Mouse (Mus musculus) bone marrow, adult 2 months (tissue): ENCODE measurements around the gene Epn3. TPM values are rescaled to one million over a fixed set of nuclear protein-coding genes. Genes with fewer than 3 reads are reported as not detected.

ENCODE experiments used
- H3K27ac ChIP-seq: fragments of 200-500 bp; 2 replicates; pipeline ENCODE4 v1.5.1; 2012; ENCODE audit warnings: low read depth, mild to moderate bottlenecking, control low read depth, inconsistent platforms, low read length; ENCODE audit not compliant: control insufficient read depth, poor library complexity, insufficient read depth
- H3K4me1 ChIP-seq: fragments of 200-500 bp; 2 replicates; pipeline ENCODE4 v1.6.1; 2011; ENCODE audit warnings: low read length; ENCODE audit not compliant: control insufficient read depth, insufficient read depth
- H3K4me3 ChIP-seq: fragments of 200-500 bp; replicated peaks from 2 replicates; pipeline ENCODE3; 2011; ENCODE audit warnings: mild to moderate bottlenecking, low read depth, low read length, control low read depth; ENCODE audit not compliant: control insufficient read depth
- CTCF ChIP-seq: fragments of 200-500 bp; IDR thresholded peaks from 2 replicates; pipeline ENCODE4 v1.5.1; 2011; ENCODE audit warnings: low read length, control low read depth; ENCODE audit not compliant: control insufficient read depth, insufficient read depth
- POLR2A ChIP-seq: fragments of 200-500 bp; IDR thresholded peaks from 2 replicates; pipeline ENCODE4 v1.6.1; 2011; ENCODE audit warnings: low read depth, mild to moderate bottlenecking, control low read depth, low read length, borderline replicate concordance; ENCODE audit not compliant: control insufficient read depth
- WGBS: fragments of 180-500 bp; shearing (Covaris S2); methylation state at CpG from one replicate; pipeline ENCODE4 v1.1.7; 2018; 5-methylcytosine and 5-hydroxymethylcytosine counted together
- polyA plus RNA-seq: library from polyadenylated mRNA; stranded (reverse); fragments of >200 nt; gene quantifications from 2 replicates; pipeline ENCODE4 v1.2.4, GENCODE M21; 2011; ENCODE audit warnings: low replicate concordance; ENCODE audit not compliant: missing spikeins, insufficient read depth, insufficient read length

Epn3 gene
- polyA plus RNA-seq, 1 experiment = not detected

DNA sequence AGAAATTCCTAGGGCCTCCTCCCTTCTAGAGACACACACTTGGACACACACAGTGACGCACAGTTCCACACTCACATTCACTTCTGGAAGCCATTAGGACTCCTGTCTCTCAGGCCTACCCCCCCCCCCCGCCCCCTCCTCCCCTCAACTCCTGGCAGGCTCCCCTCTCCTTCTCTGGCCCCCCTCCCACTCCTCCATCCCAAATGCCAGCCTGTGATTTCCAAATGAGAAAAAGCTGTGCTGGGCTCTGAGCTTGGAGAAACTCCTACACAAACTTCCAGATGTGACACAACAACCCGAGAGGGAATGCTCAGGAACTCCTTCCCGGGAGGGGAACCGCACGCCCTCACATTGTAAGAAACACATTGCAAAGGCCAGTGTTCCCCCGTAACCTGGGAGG is 29.4 kb downstream of the Epn3 start:
- 74% methylated on average over 7 of the region's 7 CpGs for WGBS
- no peak overlapping the region for H3K4me3 ChIP-seq
- TF ChIP-seq CTCF (no peak), POLR2A (no peak)
- no peaks in the 10 kb centered on the region for H3K4me1 ChIP-seq
- H3K27ac ChIP-seq = no peak overlapping the region

DNA sequence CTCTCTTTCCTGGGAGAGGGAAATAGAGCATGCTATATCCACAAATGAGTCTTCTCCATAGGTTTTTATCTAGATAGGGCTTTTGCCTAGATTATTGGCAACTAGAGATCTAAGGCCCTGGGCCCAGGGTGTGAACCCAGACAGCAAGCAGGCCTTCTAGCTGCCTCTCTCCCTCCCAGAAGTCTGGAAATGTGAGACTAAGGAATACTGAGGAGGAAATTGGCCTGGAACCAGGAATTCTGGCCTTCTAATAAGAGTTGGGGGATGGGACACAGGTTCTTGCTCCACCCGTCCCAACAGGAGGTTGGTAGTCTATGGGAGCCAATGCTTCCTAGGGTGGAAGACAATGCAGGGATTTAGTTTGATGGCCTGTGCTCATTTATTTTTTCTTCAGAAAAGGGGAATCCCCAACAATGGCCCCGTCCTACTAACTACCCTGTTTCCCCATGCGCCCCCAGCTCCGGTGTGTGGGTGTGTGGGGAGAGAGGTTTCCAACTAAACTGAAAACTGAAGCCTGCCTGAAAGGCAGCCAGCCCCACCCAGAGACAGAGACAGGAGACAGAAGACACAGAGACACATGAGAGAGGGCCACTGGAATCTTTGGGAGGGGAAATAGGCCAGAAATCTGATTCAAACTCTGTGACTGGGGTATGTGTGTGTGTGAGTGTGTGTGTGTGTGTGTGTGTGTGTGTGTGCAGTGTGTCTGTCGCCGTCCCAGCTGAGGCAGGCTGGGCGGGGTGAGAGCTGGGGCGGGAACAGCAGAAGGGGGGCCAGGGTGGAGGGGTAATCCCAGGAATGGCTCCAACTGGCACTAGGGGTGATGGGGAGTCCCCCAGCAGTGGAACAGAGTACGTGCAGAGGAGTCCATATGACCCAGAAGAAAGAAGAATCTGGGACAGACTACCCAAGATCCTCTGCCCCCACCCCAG is 30.4 kb downstream of the Epn3 start:
- 53% methylated on average over 9 of the region's 9 CpGs for WGBS
- H3K27ac ChIP-seq = no peak overlapping the region
- TF ChIP-seq POLR2A (no peak), CTCF (no peak)
- no peak overlapping the region for H3K4me3 ChIP-seq
- no peaks in the 10 kb centered on the region for H3K4me1 ChIP-seq

DNA sequence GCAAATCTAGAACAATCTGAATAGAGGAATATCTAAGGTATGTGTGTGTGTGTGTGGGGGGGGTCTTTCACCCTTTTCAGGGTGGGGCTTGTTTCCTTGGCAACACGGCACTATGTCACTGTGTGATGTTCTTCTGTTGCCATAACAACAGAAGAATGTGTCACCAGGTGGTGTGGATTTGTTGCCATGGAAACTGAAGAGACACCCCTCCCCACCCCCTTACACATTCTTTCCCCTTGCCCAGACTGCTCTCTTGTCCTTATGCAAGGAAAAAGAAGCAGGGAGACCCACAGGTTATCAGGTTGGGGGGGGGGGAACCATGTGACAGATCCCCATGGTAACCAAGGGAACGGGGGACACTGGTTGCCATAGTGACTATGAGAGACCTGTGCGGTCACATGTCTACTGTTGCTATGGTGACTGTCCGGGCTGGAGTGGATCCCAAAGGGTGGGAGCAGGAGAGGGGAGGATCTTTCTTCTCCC is 31.2 kb downstream of the Epn3 start:
- no peak for TF ChIP-seq POLR2A
- TF ChIP-seq CTCF = no peak
- Histone ChIP-seq H3K4me1 (no peaks in the 10 kb centered on the region), H3K4me3 (no peak overlapping the region), H3K27ac (no peak overlapping the region)
- 68% methylated on average over 4 of the region's 4 CpGs for WGBS

DNA sequence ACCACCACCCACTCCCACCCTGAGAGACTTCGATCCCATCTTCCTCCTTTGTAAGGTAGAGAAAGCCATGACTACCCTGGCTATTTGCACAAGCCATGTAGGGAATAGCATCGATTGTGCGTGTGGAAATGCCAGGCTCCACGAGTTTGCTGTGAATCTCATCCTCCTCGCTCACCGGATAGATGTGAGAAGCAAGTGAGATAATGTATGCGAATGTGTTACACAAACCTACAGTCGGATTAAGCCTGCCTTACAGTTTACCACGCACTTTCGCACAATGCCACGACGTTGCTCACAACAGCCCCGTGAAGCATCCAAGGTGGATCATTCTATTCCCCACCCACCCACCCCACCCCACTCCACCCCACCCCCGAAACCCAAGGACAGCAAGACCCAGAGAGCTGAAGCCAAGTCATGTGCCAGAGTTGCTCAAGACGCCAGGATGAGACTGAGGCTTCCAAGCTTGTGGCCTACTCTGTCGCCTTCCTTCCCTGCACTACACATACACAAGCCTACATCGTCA is 33.4 kb downstream of the Epn3 start:
- no peak overlapping the region for H3K27ac ChIP-seq
- 74% methylated on average over 17 of the region's 17 CpGs for whole genome bisulfite sequencing
- no peak overlapping the region for H3K4me3 ChIP-seq
- TF ChIP-seq POLR2A (no peak), CTCF (no peak)
- H3K4me1 ChIP-seq = no peaks in the 10 kb centered on the region

DNA sequence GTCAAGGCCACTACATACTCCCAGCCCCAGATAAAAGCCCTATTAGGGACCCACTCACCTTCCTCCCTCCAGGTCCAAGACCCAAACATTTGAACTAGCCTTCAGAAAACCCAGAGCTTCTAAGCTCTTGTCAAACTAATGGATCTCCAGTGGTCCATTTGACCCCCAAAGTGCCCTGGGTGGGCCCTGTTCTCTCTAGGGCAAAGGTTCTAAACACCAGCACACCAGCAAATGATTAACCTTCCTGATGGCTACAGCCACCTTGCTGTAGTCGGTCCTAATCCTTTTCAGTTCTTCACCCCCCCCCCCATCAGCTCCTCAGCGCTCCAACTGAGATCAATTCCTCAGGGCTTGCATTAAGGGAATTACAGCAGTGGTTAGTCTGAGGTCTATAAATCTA is 35.6 kb downstream of the Epn3 start:
- H3K4me1 ChIP-seq = no peaks in the 10 kb centered on the region
- 77% methylated on average over 2 of the region's 2 CpGs for WGBS
- no peak overlapping the region for H3K4me3 ChIP-seq
- TF ChIP-seq CTCF (no peak), POLR2A (no peak)
- no peak overlapping the region for H3K27ac ChIP-seq

DNA sequence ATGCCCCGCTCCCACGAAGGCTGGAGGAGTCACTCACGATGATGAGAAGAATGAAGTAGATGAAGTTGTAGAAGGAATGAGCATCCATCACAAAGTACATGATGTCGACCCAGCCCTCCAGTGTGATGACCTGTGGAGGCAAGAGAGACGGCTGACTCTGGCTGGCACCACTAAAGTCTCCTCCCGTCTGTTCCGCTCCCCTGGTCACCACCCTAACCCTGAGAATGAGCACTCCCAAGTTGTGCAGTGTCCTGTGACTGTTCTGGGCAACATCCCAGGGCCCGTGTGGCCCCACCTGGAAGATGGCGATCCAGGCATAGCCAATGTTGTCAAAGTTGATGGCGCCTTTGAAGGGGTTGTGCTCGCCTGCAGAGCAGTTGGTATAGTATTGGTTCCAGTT is 37.9 kb downstream of the Epn3 start:
- H3K4me1 ChIP-seq = 0 out of 2 replicates have a peak, but pooled peaks cover under 1% of the 10 kb centered on the region
- WGBS = 85% methylated on average over 11 of the region's 11 CpGs
- no peak overlapping the region for H3K4me3 ChIP-seq
- TF ChIP-seq POLR2A (no peak), CTCF (no peak)
- no peak overlapping the region for H3K27ac ChIP-seq

DNA sequence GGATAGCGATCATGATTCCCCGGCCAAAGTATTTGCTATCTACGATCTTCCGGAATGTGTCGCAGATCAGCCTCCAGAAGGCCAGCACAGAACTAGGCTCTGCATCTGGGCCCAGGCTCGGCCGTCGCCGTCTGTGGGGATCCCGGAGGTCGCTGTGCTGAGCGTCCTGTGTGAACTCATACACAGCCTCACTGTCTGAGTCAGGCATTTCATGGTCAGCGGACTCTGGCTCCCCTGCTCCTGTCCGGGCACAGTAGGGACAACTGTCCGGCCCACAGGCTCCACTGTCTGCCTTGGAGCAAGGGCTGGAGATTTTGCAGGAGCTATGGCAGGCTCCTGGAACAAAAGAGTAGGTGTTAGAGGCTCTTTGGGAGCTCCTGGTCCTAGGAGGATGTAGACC is 42.8 kb downstream of the Epn3 start:
- no peak overlapping the region for H3K4me3 ChIP-seq
- WGBS = 91% methylated on average over 15 of the region's 15 CpGs
- 0 out of 2 replicates have a peak, but pooled peaks cover 3% of the 10 kb centered on the region for H3K4me1 ChIP-seq
- peak overlapping the region; percentile 58 for H3K27ac ChIP-seq
- TF ChIP-seq POLR2A = no peak
- TF ChIP-seq CTCF = no peak

DNA sequence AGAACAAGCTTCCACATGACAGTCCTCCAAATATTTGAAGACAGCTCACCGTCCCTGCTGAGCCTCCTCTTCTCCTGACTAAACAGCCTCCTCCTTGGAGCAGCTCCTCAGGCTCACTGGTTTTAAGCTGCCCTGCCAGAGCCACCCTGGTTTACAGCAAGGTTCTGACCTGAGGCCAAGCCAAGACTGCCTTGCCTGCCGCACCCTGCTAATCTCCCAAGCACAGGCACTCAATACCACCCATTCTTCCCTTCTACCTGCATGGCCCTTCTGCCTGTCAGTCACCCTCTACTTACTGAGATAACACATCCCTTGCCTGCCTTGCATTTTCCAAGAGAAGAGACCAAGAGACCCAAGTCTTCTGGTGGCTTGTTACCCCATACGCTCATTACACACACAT is 43.4 kb downstream of the Epn3 start:
- H3K4me1 ChIP-seq = 0 out of 2 replicates have a peak, but pooled peaks cover 3% of the 10 kb centered on the region
- no peak for TF ChIP-seq CTCF
- peak; percentile 24; the same call in 1 of the 2 replicates for TF ChIP-seq POLR2A
- H3K4me3 ChIP-seq = peak overlapping the region; percentile 60
- H3K27ac ChIP-seq = peak overlapping the region; percentile 85
- WGBS = 77% methylated on average over 3 of the region's 3 CpGs
